Mouse (Mus musculus) stomach, postnatal 0 days (tissue): ENCODE results near the gene Sorcs3. TPM values are rescaled to one million over a fixed set of nuclear protein-coding genes. Genes with fewer than 3 reads are reported as not detected.

Experiments
- ATAC-seq: fragments of 200-750 bp; cut with Nextera tagmentation; 2 replicates; pipeline ENCODE4 v1.8.0; 2017; ENCODE audit not compliant: low FRiP score, low TSS enrichment
- DNase-seq: peaks from one replicate; pipeline ENCODE4 v3.0.0-alpha.2; 2016; ENCODE audit warnings: low spot score
- H3K27ac ChIP-seq: fragments of 300-500 bp; sonication (generic); replicated peaks from 2 replicates; pipeline ENCODE4 v1.5.1; 2014; ENCODE audit warnings: mild to moderate bottlenecking, control low read depth
- H3K27me3 ChIP-seq: fragments of 300-500 bp; sonication (generic); 2 replicates; pipeline ENCODE4 v1.6.1; 2014; ENCODE audit warnings: low read length; ENCODE audit not compliant: control insufficient read depth, insufficient read depth
- H3K36me3 ChIP-seq: fragments of 300-500 bp; sonication (generic); 2 replicates; pipeline ENCODE4 v1.6.1; 2014; ENCODE audit warnings: low read length, mixed read lengths; ENCODE audit not compliant: control insufficient read depth, insufficient read depth
- H3K4me1 ChIP-seq: fragments of 300-500 bp; sonication (generic); replicated peaks from 2 replicates; pipeline ENCODE4 v1.6.1; 2014; ENCODE audit warnings: antibody characterized with exemption; ENCODE audit not compliant: control insufficient read depth, insufficient read depth
- H3K4me2 ChIP-seq: fragments of 300-500 bp; sonication (generic); replicated peaks from 2 replicates; pipeline ENCODE4 v1.6.1; 2014; ENCODE audit warnings: low read depth, mild to moderate bottlenecking, control low read depth, moderate library complexity
- H3K4me3 ChIP-seq: fragments of 300-500 bp; sonication (generic); 2 replicates; pipeline ENCODE4 v1.5.1; 2014; ENCODE audit warnings: low read depth, low read length, control low read depth
- H3K9ac ChIP-seq: fragments of 300-500 bp; sonication (generic); 2 replicates; pipeline ENCODE4 v1.6.1; 2014; ENCODE audit warnings: mild to moderate bottlenecking, low read length, control low read depth, mixed read lengths
- H3K9me3 ChIP-seq: fragments of 300-500 bp; sonication (generic); 2 replicates; pipeline ENCODE4 v1.6.1; 2016; ENCODE audit warnings: low read length; ENCODE audit not compliant: control insufficient read depth
- CTCF ChIP-seq: IDR thresholded peaks from 2 replicates; pipeline ENCODE4 v1.5.1; 2016; ENCODE audit warnings: antibody characterized with exemption, low read depth, mild to moderate bottlenecking, moderate library complexity
- EP300 ChIP-seq: optimal IDR thresholded peaks from 2 replicates; pipeline ENCODE3; 2016; ENCODE audit warnings: antibody characterized with exemption
- WGBS: fragments of 180-500 bp; shearing (Covaris S2); extraction: QIAGEN DNeasy Blood & Tissue Kit; methylation state at CpG from one replicate; pipeline ENCODE4 v1.1.7; 2014; 5-methylcytosine and 5-hydroxymethylcytosine counted together
- polyA plus RNA-seq: library from polyadenylated mRNA; unstranded; fragments of >200 nt; fragmentation: Nextera tagmentation; extraction: Ambion mirVana; gene quantifications from 2 replicates; pipeline ENCODE4 v1.2.1, GENCODE M21; 2015

The Sorcs3 gene
- polyA plus RNA-seq, 1 experiment from 2014 or later = 0.28 TPM

GRCm38 (mm10) chr19:48237786-48238372, 32.1 kb downstream of the Sorcs3 start:
- ATAC-seq = no peak
- H3K4me3 ChIP-seq = no peak overlapping the region

DNA sequence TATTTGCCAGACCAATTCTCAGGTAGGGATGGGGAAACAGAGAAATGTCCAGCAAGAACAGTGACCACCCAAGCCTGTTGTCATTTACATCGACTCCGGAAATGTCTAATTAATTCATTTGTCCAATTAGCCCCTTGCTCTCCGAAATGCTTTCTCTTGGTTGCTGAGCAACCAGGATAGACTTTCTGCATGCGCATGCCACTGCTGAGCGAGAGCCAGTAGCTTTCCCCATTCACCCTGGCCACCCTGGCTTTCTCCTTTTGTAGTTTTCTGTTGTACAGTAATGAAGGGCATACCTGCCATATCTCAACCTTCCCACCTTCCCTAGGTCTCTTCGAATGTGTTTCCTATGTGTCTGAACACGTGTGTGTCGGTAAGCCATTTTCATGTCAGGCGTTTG, 32.6 kb downstream of the Sorcs3 start:
- Histone ChIP-seq H3K4me1 (no peaks in the 10 kb centered on the region), H3K4me3 (no peak overlapping the region), H3K9me3 (no peaks in the 10 kb centered on the region), H3K9ac (no peak overlapping the region), H3K4me2 (no peak overlapping the region), H3K36me3 (no peaks in the 10 kb centered on the region), H3K27me3 (no peaks in the 10 kb centered on the region), H3K27ac (no peak overlapping the region)
- no peak for TF ChIP-seq CTCF
- no peak for TF ChIP-seq EP300
- WGBS = 77% methylated on average over 9 of the region's 9 CpGs
- no peak for DNase-seq
- no peak for ATAC-seq

More at GRCm38 (mm10) chr19:48237786-48238372, 32.1 kb downstream of the Sorcs3 start:
- no peak for TF ChIP-seq EP300
- no peak for TF ChIP-seq CTCF
- Histone ChIP-seq H3K4me1 (no peaks in the 10 kb centered on the region), H3K4me2 (no peak overlapping the region), H3K27ac (no peak overlapping the region), H3K9me3 (no peaks in the 10 kb centered on the region), H3K36me3 (no peaks in the 10 kb centered on the region), H3K27me3 (no peaks in the 10 kb centered on the region), H3K9ac (no peak overlapping the region)
- DNase-seq = no peak
- WGBS = 66% methylated on average over 13 of the region's 13 CpGs

GRCm38 (mm10) chr19:48240960-48241359, 35.1 kb downstream of the Sorcs3 start:
- Histone ChIP-seq H3K4me3 (no peak overlapping the region), H3K9ac (no peak overlapping the region), H3K27me3 (no peaks in the 10 kb centered on the region), H3K4me2 (no peak overlapping the region), H3K9me3 (no peaks in the 10 kb centered on the region), H3K27ac (no peak overlapping the region), H3K4me1 (no peaks in the 10 kb centered on the region), H3K36me3 (no peaks in the 10 kb centered on the region)
- DNase-seq (no peak), ATAC-seq (no peak)
- WGBS = 74% methylated on average over 2 of the region's 2 CpGs
- TF ChIP-seq CTCF = no peak
- no peak for TF ChIP-seq EP300

DNA sequence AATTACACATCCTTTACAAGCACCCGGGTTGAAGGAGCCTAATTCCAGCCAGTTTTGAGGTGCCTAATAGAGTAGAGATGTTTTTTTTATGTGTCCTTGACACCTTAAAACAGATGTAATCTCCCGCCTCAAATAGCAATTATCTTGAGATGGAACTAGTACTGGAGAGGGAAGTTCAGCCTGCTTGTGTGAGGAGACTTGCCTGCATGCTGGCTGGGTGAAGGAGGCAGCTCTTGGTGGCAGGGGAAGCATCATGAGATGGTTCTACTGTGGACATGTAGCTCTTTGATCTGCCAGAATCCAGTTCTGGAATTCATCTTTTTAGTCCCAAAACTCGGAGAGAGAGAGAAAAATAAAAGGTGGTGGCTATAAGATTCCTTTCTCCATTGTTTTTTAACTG, 38.2 kb downstream of the Sorcs3 start:
- no peaks in the 10 kb centered on the region for H3K4me1 ChIP-seq
- no peaks in the 10 kb centered on the region for H3K27me3 ChIP-seq
- no peak for ATAC-seq
- no peak overlapping the region for H3K4me2 ChIP-seq
- H3K27ac ChIP-seq = no peak overlapping the region
- no peak overlapping the region for H3K9ac ChIP-seq
- DNase-seq = no peak
- H3K36me3 ChIP-seq = no peaks in the 10 kb centered on the region
- no peak for TF ChIP-seq EP300
- no peak for TF ChIP-seq CTCF
- 68% methylated on average over 3 of the region's 3 CpGs for whole genome bisulfite sequencing
- no peak overlapping the region for H3K4me3 ChIP-seq
- H3K9me3 ChIP-seq = no peaks in the 10 kb centered on the region

GRCm38 (mm10) chr19:48259223-48259622, 53.4 kb downstream of the Sorcs3 start:
- no peak overlapping the region for H3K4me2 ChIP-seq
- H3K9me3 ChIP-seq = no peaks in the 10 kb centered on the region
- H3K4me3 ChIP-seq = no peak overlapping the region
- no peaks in the 10 kb centered on the region for H3K27me3 ChIP-seq
- no peak overlapping the region for H3K27ac ChIP-seq
- no peaks in the 10 kb centered on the region for H3K4me1 ChIP-seq
- no peaks in the 10 kb centered on the region for H3K36me3 ChIP-seq
- no peak overlapping the region for H3K9ac ChIP-seq
- DNase-seq (no peak), ATAC-seq (no peak; the same call in 1 of the 2 replicates)
- WGBS = 61% methylated on average over 7 of the region's 7 CpGs
- TF ChIP-seq EP300 (no peak), CTCF (no peak)

- no peak overlapping the region for H3K4me2 ChIP-seq
- H3K4me1 ChIP-seq = no peaks in the 10 kb centered on the region
- WGBS = 88% methylated on average over 8 of the region's 8 CpGs
- H3K9me3 ChIP-seq = no peaks in the 10 kb centered on the region
- no peak overlapping the region for H3K9ac ChIP-seq
- no peaks in the 10 kb centered on the region for H3K36me3 ChIP-seq
- no peak overlapping the region for H3K4me3 ChIP-seq
- ATAC-seq = no peak
- no peak for DNase-seq
- H3K27me3 ChIP-seq = no peaks in the 10 kb centered on the region
- no peak overlapping the region for H3K27ac ChIP-seq
- no peak for TF ChIP-seq EP300
- TF ChIP-seq CTCF = no peak
Observed at GRCm38 (mm10) chr19:48260671-48261070, 54.8 kb downstream of the Sorcs3 start.
